Mouse (Mus musculus) brain, embryonic 18.5 days (tissue): ENCODE measurements around the gene Adamts13.
A peak's percentile ranks its signal among the peaks of the same experiment; 100 is the strongest.

Source experiments
- DNase-seq: peaks from one replicate; pipeline ENCODE4 v3.0.0-alpha.2; 2012; ENCODE audit warnings: low read depth, low spot score

The Adamts13 gene

GRCm38 (mm10) chr2:26973116-26973515 is at the start of gene Adamts13:
Gene Adamts13, plus strand, starts transcription at chr2:26973416.
- DNase-seq = no peak

GRCm38 (mm10) chr2:26927745-26928476 is 45.3 kb upstream of the Adamts13 start:
- no peak for DNase-seq

GRCm38 (mm10) chr2:26930390-26930789 is 42.8 kb upstream of the Adamts13 start:
- DNase-seq = no peak

GRCm38 (mm10) chr2:26932473-26933303 is 40.5 kb upstream of the Adamts13 start:
- DNase-seq = no peak

GRCm38 (mm10) chr2:26933304-26934055 is 39.7 kb upstream of the Adamts13 start, which contains the start of the genes Surf4 and Stkld1:
Gene Surf4, minus strand, starts transcription at chr2:26933928.
Gene Stkld1, plus strand, starts transcription at chr2:26934047.
- peak; percentile 81 for DNase-seq

- no peak for DNase-seq
Observed at GRCm38 (mm10) chr2:26935286-26935685, 37.9 kb upstream of the Adamts13 start.

- no peak for DNase-seq
Observed at GRCm38 (mm10) chr2:26936425-26936824, 36.8 kb upstream of the Adamts13 start.

GRCm38 (mm10) chr2:26941539-26941938 is 31.7 kb upstream of the Adamts13 start:
- no peak for DNase-seq

GRCm38 (mm10) chr2:26943253-26943652 is 30.0 kb upstream of the Adamts13 start:
- no peak for DNase-seq

GRCm38 (mm10) chr2:26950411-26950810 is 22.8 kb upstream of the Adamts13 start:
- DNase-seq = no peak

GRCm38 (mm10) chr2:26951346-26951905 is 21.8 kb upstream of the Adamts13 start:
- no peak for DNase-seq

- DNase-seq = no peak
Observed at GRCm38 (mm10) chr2:26952193-26952592, 21.0 kb upstream of the Adamts13 start.

- no peak for DNase-seq
Observed at GRCm38 (mm10) chr2:26952866-26953265, 20.4 kb upstream of the Adamts13 start.

GRCm38 (mm10) chr2:26954735-26955395 is 18.4 kb upstream of the Adamts13 start:
- no peak for DNase-seq

GRCm38 (mm10) chr2:26956811-26957487 is 16.3 kb upstream of the Adamts13 start:
- DNase-seq = no peak

GRCm38 (mm10) chr2:26957488-26957859 is 15.7 kb upstream of the Adamts13 start:
- DNase-seq = no peak

- DNase-seq = no peak
Observed at GRCm38 (mm10) chr2:26960756-26961155, 12.5 kb upstream of the Adamts13 start.

GRCm38 (mm10) chr2:26963923-26964723 is 9.1 kb upstream of the Adamts13 start, which contains the start of gene Rexo4:
Gene Rexo4, minus strand, starts transcription at chr2:26964386.
- peak; percentile 93 for DNase-seq

GRCm38 (mm10) chr2:26964724-26965370 is 8.4 kb upstream of the Adamts13 start:
- DNase-seq = no peak
